Mouse (Mus musculus) regulatory T cell (primary cell): ENCODE measurements around the gene BC067074.

Experiments used
- in situ Hi-C: fragments of 300-600 bp; cut with MboI, MseI; formaldehyde crosslinking; loops from one replicate; pipeline ENCODE4 v1.15.1; 2025; ENCODE audit warnings: high pct_unique_total_duplicates

The BC067074 gene

DNA sequence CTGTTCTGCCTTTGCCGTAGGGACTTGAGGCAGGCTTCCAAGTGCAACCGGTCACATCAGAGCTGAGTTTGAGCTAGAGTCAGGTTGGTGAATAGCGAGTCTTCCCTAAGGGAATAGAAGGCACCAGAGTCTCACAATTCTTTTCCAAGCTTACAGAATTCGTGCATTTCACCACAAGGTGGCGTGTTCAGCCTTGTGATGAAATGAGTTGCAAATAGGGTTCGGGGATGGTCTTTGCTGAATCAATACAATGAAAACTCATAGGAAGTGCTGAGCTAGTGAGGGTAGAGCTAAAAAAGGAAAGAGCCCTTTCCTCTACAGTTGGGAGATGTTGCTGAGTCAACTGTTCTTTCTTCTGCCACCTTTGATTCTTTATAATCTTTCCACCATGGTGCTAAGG is 29.0 kb downstream of the BC067074 start:
- in situ Hi-C loops, result loop anchor here (5.0 kb wide), 1 partner anchor 320 kb away; no protein-coding TSS in a partner anchor

DNA sequence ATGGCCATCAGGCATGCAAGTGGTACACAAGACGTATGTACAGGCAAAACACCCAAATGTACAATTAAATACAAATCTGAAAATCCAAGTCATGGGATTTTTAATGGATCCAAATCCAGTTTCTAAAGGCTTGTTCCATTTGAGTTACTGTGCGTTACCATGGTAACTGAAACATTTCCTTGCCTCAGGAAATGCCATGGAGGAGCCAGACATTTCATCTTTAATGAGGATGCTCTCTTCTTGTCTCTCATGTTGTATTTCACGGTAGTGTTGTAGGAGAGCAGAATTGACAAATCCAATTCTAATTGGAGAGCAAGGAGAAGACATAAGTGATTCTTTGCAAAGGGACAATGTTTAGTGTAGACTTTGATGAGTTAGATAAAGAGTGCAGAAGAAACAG is 31.3 kb downstream of the BC067074 start:
- in situ Hi-C loops, result loop anchor here (5.0 kb wide), 1 partner anchor 318 kb away; no protein-coding TSS in a partner anchor

DNA sequence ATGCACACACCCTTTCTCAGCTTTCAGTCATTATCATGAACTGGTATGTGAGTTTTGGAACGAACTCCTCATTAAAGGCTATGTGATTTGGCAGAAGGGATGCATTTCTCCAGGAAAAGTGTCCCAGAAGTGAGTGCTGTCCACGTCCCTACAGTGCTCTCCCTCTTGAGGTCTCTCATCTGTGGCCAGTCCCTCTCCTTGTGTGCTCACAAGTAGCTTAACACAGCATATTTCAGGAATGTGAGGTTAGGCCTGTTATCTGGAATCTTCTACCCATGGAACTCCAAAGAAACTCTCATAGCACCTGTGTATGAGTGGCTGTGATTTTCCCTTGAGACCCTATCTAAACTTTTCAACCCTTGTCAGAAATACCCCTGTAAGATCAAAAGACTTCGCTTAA is 32.7 kb downstream of the BC067074 start:
- in situ Hi-C loops, result no loop called here

DNA sequence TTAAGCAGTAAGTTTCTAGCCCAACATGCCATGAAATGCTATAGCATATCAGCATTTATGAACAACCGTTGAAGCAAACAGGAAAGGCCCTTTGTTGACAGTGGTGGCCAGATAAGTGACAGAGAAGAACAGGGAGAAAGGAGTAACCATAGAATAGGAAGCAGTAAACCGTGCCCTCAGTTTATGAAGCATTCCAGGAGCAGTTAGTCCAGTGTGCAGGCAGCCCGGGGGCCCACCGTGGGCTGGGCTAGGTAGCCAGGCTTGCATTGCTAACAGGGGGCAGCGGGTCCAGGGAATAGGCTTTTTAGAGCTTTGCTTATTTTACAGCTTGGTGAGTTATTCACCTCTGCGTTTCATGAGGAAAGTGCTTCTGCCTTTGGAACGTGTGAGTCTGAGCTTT is 39.3 kb downstream of the BC067074 start:
- in situ Hi-C loops, result no loop called here

DNA sequence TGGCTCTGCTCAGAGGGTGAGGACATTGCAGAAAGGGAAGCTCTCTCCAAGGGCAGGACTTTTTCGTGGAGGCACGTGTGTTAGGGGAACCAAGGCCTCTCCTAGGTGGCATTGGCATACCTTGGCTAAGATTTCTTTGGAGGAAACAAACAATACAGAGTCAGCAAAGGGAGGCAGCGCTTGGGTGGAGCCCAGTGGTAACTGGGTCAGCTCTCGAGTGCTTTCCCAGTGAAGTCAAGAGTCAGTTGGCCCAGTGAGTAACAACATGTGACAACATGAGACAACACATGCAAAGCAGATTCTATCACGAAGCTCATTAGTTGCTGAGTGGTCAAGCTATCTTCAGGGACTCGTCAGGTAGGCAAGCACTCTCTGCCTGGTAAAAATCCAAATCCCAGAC is 40.4 kb downstream of the BC067074 start:
- in situ Hi-C loops, result no loop called here

DNA sequence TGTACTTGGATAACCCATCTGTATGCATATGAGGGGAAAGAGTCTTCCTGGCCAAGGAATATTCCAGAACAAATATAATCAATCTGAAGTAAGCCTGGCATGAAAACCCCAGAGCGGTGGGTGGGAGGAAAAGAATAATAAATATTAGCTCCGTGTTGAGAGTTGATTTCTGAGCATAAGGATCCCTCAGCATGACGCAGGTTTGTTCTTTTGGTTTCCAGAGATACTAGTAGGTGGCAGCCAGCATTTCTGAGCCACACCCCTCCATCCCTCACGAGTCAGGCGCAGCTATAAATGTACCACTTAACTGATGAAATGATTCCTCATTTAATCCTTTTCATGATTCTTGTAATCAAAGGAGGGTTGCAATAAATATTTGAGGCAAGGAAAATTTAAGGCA is 41.0 kb downstream of the BC067074 start:
- in situ Hi-C loops, result no loop called here

DNA sequence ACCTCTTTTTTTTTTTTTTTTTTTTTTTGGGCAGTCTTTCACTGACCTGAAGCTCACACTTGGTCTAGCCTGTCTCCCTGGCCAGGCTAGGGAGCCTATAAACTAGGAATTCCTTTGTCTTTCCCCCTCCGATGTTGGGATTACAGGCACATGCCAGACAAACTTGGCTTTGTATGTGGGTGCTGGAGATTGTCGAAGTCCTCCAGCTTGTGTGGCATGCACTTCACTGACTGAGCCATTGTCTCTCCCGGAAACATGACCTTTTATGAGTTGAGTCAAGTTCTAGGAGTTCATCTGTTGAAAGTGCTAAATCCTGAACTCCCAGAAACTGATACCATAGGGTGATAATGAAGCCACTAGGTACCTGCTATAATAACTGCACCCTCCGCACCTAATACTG is 41.8 kb downstream of the BC067074 start:
- in situ Hi-C loops, result no loop called here

DNA sequence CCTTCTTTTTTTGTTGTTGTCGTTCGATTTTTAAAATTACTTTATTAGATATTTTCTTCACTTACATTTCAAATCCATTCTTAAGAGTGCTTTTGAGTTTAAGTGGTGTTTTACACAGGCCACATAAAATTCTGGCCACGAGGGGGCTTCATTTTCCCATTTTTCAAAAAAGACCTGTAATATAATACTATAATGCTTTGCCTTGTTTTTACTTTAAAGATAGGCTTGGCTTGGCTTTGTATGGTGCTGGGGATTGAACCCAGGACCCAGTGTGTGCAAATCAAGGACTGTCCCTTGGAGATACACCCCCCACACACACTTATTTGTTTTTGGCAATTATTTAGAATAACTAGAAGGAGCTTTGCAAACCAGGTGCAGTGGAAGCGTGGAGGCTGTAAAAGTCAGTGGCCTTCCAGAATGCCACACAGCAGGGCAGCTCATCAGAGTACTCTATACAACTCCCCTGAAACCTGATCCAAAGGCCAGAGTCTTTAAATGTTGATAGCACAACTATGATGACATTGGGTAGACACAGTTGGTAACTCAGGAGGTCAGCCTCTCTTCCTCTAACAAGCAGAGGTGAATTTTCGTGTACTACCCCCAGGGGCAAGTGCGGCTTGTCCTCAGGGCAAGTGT is 44.4 kb downstream of the BC067074 start:
- in situ Hi-C loops, result no loop called here

DNA sequence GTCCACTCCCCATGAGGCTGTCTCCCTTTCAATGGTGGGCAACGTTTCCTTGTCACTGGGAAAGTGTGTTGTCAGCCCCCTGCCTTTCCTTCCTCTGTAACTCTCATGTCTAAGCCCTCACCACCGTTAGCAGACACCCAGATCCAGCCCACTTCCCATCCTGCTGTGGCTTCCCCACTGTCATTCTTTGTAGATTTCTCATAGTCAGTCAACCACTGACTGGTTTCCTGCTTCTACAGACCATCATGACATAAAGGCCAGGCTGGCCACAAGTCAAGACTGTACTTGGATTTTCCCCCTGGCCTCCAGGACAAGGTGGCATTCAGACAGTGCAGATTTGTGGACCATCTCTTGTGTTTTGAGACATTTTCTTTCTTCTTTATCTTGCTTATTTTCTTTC is 47.7 kb downstream of the BC067074 start:
- in situ Hi-C loops, result no loop called here

DNA sequence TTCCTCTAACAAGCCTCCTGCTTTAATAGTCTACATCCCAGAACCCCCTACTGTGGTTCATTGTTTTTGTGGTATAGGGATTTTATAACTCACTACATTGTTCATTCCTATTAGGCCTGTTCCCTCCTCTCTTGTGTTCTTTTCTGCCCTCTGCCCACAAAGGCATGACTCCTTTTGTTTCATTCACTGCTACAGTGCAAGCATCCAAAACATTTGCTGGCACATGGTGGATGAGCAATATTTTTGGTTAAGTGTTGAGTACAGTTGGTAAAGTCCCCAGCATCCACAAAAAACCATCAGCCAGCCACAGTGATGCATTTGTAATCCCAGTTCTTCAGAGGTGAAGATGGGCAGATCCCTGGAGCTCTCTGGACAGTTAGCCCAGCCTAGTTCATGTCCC is 48.2 kb downstream of the BC067074 start:
- in situ Hi-C loops, result no loop called here

DNA sequence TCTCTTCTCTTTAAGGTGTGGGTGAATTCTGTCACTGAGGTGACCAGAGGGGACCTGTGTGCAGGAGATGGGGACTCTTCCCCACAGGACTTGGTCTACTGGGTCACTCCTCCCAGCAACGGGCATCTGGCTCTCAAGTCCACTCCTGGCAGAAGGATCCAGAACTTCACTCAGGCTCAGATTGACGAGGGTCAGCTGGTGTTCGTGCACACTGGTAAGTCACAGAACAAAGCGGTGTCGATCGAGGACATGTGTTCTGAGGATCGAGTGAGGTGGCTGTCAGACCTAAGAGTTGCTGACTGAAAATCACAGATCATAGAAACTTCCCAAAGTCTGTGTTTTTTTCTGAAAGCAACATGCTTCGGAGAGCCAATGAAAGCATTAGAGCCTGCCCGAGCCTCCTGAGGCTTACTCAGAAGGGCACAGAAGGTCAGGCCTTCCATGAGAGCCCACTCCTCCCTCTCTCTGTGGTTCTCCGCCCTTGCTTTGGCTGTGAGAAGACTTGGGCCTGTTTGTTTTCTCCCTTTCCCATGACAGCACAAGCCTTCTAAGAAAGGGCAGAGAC is 49.5 kb downstream of the BC067074 start:
- in situ Hi-C loops, result no loop called here

DNA sequence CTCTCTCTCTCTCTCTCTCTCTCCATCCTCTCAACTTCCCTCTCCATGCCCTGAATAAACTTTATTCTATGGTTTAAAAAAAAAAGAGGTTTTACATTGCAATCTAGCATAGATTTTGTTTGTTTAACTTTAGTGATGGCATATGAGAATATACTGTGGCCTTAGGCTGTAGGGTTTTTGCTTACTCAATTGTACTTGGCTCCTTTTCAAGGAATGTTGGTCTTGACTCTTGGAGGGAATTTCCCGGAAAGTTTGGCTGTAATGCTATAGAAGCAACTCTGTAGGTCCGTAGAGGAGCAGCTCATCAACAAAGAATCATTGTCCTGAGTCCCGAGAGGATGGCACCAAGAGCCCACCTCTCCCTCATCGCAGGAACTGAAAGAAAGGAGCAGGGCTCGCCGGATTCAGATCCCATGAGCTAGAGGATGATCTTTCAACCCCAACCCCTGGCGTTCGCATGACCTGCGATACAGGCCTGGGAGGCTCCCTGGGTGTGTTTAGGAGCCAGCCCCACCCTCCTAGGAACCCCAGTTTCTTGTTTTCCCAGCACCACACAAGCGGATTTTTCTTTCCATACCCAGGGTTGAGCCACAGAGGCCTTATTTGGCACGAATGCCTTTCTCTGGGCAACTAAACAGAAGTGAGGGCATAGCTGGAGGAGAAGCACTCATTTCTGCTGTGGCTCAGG is 57.9 kb downstream of the BC067074 start:
- in situ Hi-C loops, result no loop called here

DNA sequence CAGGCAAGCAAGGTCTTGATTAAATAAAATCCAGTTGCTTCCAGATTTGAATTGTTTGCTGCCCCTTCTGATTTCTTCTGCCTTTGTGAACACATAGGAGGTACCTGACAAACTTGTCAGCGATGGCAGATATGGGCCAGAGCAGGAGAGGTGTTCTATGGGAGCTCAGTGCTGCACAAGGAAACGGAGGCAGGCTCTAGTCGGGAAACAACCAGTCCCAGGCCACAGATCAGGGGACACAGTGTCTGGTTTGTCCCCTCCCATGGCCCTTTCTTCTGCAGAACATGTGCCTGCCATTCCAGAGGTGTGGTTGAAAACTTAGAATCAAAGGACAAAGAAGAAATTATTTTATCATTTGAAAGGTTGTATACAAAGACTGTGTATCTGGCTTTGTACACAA is 60.6 kb downstream of the BC067074 start:
- in situ Hi-C loops, result no loop called here

DNA sequence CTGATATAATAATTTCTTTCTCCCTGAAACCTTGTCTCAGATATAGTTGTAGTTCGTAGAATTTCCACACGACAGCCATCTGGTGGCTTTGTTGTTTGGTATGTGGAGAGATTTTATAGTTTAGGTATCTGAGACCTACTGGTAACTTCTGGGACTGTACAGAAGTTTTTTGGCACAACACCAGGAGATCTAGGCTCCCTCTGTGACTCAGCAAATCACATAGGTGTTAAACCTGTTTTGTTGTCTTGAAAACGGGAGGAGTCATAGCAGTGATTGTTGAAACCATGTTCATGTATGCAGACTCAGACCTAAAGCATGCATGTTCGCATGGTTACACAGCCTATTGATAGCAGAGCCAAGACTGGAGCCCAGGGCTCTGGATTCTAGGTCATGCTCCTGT is 61.0 kb downstream of the BC067074 start:
- in situ Hi-C loops, result no loop called here

DNA sequence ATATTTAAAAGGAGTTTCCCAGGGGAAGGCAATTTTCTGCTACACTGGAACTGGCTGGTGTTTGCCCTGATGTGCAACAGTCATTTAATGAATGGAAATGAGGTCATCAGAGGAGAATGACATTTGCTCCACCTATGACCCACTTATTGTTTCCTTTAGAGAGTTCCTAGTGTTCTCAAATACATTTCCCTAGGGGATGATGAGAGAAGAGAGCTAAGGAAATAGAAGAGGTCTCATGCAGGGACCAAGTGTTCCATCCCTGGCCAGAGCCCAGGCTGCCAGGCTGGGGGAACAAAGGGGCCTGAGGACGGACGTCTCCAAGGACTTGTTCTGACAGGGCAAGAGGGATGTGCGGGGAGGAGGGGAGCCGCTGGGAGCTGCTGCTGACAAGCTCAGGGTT is 62.1 kb downstream of the BC067074 start:
- in situ Hi-C loops, result no loop called here

DNA sequence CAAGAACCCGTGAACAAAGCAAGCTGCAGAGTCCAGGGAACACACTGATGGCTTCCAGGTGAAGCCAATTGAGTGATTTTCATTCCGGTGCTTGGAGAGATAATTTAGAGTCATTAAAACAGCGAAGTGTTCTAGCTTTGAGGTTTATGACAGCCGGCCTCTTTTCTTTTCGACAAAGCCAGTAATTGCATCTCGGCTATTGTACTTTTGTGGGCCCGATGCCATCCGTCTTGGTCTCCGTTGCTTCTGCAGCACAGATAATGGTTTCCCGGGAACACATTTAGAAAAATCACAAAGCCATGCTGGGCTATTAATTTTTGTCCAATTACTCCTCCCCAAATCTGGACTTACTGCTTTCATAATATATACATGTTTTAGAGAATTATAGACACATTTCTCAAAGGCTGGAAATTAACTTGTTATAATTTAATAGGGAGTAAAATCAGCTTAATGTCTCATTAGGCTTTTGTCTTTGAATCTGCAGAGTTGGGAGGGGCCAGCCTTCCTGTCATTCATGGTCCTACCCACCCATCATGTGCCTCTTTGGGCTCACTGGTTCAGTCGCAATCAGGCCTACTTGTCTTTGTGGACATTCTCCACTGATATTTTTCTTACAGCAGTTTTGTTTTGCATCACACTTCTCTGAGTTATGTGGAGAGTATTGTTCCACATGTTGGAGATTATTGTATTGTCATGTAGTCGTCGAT is 64.6 kb downstream of the BC067074 start:
- in situ Hi-C loops, result no loop called here

DNA sequence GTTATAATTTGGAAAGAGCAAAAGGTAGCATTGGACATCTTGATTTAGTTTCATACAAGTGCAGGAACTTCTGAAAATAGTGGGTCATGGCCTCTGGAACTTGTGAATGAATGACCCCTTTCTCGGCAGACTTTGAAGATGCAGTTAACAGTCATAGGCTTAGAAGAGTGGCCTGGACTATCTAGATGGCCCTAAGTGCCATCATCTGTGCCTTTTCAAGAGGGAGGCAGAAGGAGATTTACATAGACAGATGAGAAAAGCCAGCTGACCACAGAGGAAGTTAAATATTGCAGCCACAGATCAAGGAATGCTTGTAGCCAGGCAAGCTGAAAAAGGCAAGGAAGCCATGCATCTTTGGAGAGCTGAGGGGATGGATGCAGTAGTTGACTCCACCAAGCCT is 66.7 kb downstream of the BC067074 start:
- in situ Hi-C loops, result no loop called here

DNA sequence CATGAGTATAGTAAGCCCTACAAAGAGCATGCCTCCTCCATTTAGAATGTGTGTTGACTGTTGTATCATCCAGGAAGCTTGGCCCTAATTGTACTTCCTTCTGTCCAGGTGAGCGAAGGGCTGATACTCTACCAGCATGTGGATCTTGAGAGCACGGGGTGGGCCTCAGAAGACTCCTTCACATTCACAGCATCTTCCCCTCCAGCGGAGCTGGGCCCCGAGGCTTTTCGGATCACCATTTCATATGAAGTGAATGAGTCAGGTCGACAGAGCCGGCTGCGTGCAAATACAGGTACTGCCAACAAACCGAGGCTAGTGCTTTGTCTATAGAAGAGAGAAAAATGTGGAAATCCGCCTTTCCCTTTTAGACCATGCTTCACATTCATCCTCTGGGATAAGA is 73.0 kb downstream of the BC067074 start:
- in situ Hi-C loops, result no loop called here

DNA sequence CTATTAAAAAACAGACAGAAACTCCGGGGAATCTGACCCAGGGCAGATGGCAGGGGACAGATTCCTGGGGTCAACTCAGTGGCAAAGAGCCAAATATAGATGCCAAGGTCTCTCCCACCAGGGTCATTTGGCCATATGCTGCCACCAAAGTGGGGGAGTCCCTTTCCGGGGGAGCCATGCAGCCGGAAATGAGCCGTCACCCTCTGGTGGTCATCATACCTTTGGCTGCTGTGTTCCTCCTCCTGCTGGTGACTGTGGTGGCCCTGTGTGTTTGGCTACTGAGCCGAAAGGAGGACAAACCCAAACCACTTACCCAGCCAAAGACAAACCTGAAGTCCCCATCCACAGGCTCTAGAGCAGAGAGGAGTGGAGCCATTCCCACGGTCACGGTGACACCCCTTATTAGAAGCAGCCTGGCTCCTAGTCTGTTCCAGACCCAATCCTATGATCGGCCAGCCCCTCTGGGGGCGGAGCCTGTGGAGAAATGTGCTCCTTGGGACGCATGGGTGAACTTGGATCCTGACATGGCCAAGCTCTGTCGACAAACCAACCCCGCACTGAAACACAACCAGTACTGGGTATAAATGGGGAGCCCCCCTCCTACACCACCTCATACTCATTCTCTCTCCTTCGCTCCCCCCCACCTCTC is 76.1 kb downstream of the BC067074 start:
- in situ Hi-C loops, result no loop called here

DNA sequence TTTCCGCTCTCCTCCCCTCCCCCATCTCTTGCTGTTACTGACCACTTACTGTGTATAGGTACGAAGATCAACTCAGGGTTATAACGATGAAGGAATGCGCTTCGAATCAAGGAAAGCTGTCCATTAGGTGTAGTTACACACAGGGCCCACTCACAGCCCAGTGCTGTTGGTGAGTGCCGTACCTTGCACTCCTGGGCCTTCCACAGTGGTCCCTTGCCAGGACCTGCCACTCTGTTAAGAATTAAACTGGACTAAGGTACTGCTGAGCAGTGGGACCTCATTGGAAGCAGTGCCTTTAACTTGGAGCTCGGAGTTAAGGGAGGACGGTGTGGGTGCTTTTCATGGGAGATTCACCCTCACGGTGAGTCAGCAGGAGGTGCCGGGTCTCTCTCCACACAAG is 76.7 kb downstream of the BC067074 start:
- in situ Hi-C loops, result no loop called here

DNA sequence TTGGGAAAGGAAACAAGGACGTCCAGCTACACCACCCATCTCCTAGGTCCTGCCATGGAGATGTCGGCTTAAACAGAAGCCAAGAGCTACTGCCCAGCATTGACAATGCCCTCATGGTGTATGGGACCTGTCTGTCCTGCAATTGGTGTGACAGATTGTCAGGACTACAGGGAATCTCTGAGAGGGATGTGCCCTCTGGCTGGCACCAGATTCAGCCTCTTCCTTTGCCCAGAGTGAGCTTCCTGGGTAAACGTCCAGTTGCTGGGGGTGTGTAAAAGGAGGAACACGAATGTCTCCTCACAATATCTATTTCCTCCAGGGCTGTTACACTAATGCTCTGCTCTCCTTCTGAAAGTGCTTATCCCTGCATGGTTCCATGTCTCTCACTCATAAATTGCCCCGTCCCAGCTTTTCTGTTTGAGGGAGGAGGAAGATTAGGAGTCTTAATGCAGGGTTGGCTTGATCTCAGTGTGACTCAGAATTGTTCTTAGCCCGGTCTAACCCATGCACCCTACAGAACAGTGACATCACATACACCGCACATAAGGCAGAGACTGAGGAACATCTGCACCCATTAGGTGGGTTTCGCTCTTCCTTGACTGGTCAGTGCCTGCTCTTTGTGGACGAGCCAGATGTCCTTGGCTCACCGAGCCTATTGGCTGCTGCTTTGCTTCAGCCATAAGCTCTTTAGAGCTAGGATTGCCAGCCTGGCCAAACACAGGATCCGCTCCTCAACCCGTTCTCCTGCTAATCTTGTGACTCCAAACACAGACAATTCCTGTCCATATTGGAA is 80.5 kb downstream of the BC067074 start:
- in situ Hi-C loops, result no loop called here

DNA sequence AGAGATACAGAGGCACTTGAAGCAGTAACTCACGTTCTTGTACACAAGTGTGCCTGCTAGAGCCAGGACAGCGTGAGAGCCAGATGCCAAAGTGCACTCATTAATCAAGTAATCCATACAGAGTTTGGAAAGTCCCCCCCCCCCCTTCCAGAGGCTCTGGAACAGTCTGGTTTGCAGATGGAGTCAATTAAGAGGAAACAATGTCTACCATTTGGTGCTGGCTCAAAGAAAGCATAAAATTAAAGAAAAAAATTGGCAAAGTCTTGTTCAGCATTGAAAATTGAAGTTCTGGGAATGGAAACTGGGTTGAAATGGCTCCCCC is 81.1 kb downstream of the BC067074 start:
- in situ Hi-C loops, result no loop called here
